Mouse (Mus musculus) stomach, postnatal 0 days (tissue): ENCODE data around the gene Nap1l4. TPM values are rescaled to one million over a fixed set of nuclear protein-coding genes. Genes with fewer than 3 reads are reported as not detected.

Experiments
- ATAC-seq: fragments of 200-750 bp; cut with Nextera tagmentation; 2 replicates; pipeline ENCODE4 v1.8.0; 2017; ENCODE audit not compliant: low FRiP score, low TSS enrichment
- DNase-seq: peaks from one replicate; pipeline ENCODE4 v3.0.0-alpha.2; 2016; ENCODE audit warnings: low spot score
- H3K27ac ChIP-seq: fragments of 300-500 bp; sonication (generic); replicated peaks from 2 replicates; pipeline ENCODE4 v1.5.1; 2014; ENCODE audit warnings: mild to moderate bottlenecking, control low read depth
- H3K27me3 ChIP-seq: fragments of 300-500 bp; sonication (generic); 2 replicates; pipeline ENCODE4 v1.6.1; 2014; ENCODE audit warnings: low read length; ENCODE audit not compliant: control insufficient read depth, insufficient read depth
- H3K36me3 ChIP-seq: fragments of 300-500 bp; sonication (generic); 2 replicates; pipeline ENCODE4 v1.6.1; 2014; ENCODE audit warnings: low read length, mixed read lengths; ENCODE audit not compliant: control insufficient read depth, insufficient read depth
- H3K4me1 ChIP-seq: fragments of 300-500 bp; sonication (generic); replicated peaks from 2 replicates; pipeline ENCODE4 v1.6.1; 2014; ENCODE audit warnings: antibody characterized with exemption; ENCODE audit not compliant: control insufficient read depth, insufficient read depth
- H3K4me2 ChIP-seq: fragments of 300-500 bp; sonication (generic); replicated peaks from 2 replicates; pipeline ENCODE4 v1.6.1; 2014; ENCODE audit warnings: low read depth, mild to moderate bottlenecking, control low read depth, moderate library complexity
- H3K4me3 ChIP-seq: fragments of 300-500 bp; sonication (generic); 2 replicates; pipeline ENCODE4 v1.5.1; 2014; ENCODE audit warnings: low read depth, low read length, control low read depth
- H3K9ac ChIP-seq: fragments of 300-500 bp; sonication (generic); 2 replicates; pipeline ENCODE4 v1.6.1; 2014; ENCODE audit warnings: mild to moderate bottlenecking, low read length, control low read depth, mixed read lengths
- H3K9me3 ChIP-seq: fragments of 300-500 bp; sonication (generic); 2 replicates; pipeline ENCODE4 v1.6.1; 2016; ENCODE audit warnings: low read length; ENCODE audit not compliant: control insufficient read depth
- CTCF ChIP-seq: IDR thresholded peaks from 2 replicates; pipeline ENCODE4 v1.5.1; 2016; ENCODE audit warnings: antibody characterized with exemption, low read depth, mild to moderate bottlenecking, moderate library complexity
- EP300 ChIP-seq: optimal IDR thresholded peaks from 2 replicates; pipeline ENCODE3; 2016; ENCODE audit warnings: antibody characterized with exemption
- WGBS: fragments of 180-500 bp; shearing (Covaris S2); extraction: QIAGEN DNeasy Blood & Tissue Kit; methylation state at CpG from one replicate; pipeline ENCODE4 v1.1.7; 2014; 5-methylcytosine and 5-hydroxymethylcytosine counted together
- polyA plus RNA-seq: library from polyadenylated mRNA; unstranded; fragments of >200 nt; fragmentation: Nextera tagmentation; extraction: Ambion mirVana; gene quantifications from 2 replicates; pipeline ENCODE4 v1.2.1, GENCODE M21; 2015

Gene Nap1l4
- polyA plus RNA-seq, 1 experiment from 2014 or later, result 98.5 TPM

DNA sequence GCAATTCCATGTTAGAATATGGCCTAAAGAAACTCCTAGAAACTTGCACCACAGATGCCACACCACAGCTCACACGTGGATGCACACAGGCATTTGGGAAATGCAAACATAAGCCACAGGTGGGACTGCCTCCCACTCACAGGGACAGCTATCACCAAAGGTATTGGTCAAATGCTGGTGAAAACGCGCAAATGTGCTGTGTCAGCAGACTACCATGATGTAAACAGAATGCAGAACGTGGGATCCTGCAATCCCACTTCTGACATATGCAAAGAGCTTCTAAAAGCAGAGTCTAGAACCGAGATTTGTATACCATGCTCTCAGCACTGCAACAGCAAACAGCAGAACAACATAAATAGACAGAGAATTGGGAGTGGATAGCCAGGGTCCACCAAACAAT lies 34.1 kb upstream of the Nap1l4 start:
- Histone ChIP-seq H3K4me1 (no peaks in the 10 kb centered on the region), H3K36me3 (peaks cover 38% of the 10 kb centered on the region), H3K27me3 (no peaks in the 10 kb centered on the region), H3K9me3 (no peaks in the 10 kb centered on the region), H3K9ac (no peak overlapping the region), H3K4me2 (no peak overlapping the region), H3K4me3 (no peak overlapping the region), H3K27ac (no peak overlapping the region)
- ATAC-seq, result no peak
- no peak for TF ChIP-seq EP300
- TF ChIP-seq CTCF, result no peak
- no peak for DNase-seq
- 90% methylated on average over 5 of the region's 5 CpGs for WGBS

DNA sequence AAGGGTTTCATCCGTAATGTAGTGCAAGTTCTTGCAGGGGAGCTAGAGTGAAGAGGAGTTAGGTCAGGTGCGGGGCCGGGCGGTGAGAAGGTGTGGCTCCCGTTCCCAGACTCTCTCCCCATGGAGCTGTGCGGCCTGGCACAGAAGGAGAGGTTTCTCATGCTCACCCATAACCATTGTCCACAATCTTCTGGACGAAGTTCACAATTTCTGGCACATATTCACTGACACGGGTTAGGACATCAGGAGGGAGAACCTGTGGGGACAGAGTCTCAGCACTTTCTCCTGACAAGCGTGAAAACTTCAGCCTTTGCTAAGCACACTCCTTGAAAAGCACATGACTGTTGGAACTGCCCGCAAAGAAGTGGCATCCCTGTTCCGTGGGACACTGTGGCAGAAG lies 26.8 kb upstream of the Nap1l4 start:
- H3K9me3 ChIP-seq, result no peaks in the 10 kb centered on the region
- peaks cover 42% of the 10 kb centered on the region for H3K36me3 ChIP-seq
- H3K4me2 ChIP-seq, result no peak overlapping the region
- ATAC-seq (no peak), DNase-seq (no peak)
- H3K4me3 ChIP-seq, result no peak overlapping the region
- TF ChIP-seq EP300, result no peak
- TF ChIP-seq CTCF, result no peak
- no peaks in the 10 kb centered on the region for H3K27me3 ChIP-seq
- H3K4me1 ChIP-seq, result no peaks in the 10 kb centered on the region
- H3K9ac ChIP-seq, result no peak overlapping the region
- 95% methylated on average over 11 of the region's 11 CpGs for WGBS
- H3K27ac ChIP-seq, result no peak overlapping the region

DNA sequence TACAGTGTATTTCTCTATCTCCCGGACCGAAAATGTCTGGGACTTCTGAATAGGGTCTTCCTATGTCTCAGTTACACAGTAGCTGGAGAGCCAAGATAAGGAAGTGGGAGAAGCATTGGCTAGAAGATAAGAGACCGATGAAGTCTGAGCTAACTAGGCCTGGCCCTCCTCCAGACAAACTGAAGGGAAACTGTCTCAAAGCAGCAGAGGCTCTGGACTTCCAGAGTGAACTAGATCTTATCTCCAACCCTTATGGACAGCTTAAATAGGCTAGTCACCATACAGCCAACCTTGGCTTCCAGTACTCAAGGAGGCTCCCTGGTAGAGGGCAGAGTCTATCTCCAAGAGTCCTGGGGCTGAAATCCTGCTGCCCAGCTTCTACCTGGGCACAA lies 16.7 kb upstream of the Nap1l4 start:
- no peak overlapping the region for H3K9ac ChIP-seq
- no peak for TF ChIP-seq EP300
- no peak for TF ChIP-seq CTCF
- no peak for ATAC-seq
- no peaks in the 10 kb centered on the region for H3K9me3 ChIP-seq
- H3K4me1 ChIP-seq, result no peaks in the 10 kb centered on the region
- WGBS, result 93% methylated on average over 3 of the region's 3 CpGs
- H3K4me2 ChIP-seq, result no peak overlapping the region
- no peak overlapping the region for H3K27ac ChIP-seq
- H3K4me3 ChIP-seq, result no peak overlapping the region
- H3K27me3 ChIP-seq, result no peaks in the 10 kb centered on the region
- DNase-seq, result no peak
- H3K36me3 ChIP-seq, result peaks cover 48% of the 10 kb centered on the region

DNA sequence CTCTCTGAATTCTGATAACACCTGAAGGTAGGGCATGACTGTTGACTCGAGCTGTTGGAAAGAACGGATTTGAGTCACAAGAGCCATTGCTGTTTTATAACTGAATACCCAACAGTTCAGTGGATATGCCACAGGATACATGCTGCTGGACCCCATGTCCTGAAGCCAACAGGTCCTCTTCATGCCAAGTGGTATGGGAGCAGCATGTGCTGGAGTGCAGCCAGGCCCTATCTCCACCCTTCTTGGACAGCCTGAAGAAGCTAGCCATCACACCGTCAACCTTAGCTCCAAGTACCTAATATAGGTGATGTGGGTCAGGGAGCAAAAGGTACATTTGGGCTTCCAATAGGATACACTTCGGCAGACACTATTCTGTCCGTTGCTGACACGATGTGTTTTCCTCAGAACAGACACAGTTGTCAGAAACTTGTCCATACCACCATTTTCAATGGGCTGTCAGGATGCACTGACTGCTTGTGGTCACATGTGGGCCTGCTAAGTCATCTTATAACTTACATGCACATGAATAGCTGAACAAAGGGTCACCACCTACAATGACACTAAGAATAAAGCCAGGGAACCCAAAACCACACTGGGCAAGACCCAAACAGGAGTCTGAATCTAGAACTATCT lies 16.2 kb upstream of the Nap1l4 start:
- Histone ChIP-seq H3K36me3 (peaks cover 50% of the 10 kb centered on the region), H3K9me3 (no peaks in the 10 kb centered on the region), H3K4me1 (no peaks in the 10 kb centered on the region), H3K27ac (no peak overlapping the region), H3K4me3 (no peak overlapping the region), H3K4me2 (no peak overlapping the region), H3K27me3 (no peaks in the 10 kb centered on the region), H3K9ac (no peak overlapping the region)
- WGBS, result 91% methylated on average over 6 of the region's 6 CpGs
- DNase-seq (no peak), ATAC-seq (no peak)
- TF ChIP-seq CTCF, result no peak
- TF ChIP-seq EP300, result no peak

DNA sequence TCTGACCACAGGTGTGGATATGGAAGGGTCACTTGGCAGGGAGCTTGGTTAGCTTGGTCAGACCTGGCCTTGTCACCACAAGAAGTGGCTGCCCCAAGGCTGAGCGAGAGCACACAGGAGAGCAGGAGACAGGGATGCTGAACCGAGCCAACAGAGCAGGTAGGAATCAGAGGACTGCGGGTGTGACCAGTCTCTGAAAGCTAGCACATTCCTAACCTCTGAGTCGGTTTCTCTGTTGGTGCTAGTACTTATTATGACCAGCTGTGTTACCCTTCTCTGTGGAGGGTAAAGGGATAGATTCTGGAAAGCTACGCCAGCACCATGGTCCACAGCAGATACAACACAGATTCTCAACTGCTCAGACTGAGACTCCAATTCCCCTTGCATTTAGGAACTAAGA lies 14.9 kb upstream of the Nap1l4 start:
- TF ChIP-seq EP300, result no peak
- no peak for TF ChIP-seq CTCF
- ATAC-seq (no peak), DNase-seq (no peak)
- Histone ChIP-seq H3K9ac (no peak overlapping the region), H3K4me1 (no peaks in the 10 kb centered on the region), H3K4me3 (no peak overlapping the region), H3K27ac (no peak overlapping the region), H3K36me3 (peaks cover 53% of the 10 kb centered on the region), H3K9me3 (no peaks in the 10 kb centered on the region), H3K4me2 (no peak overlapping the region), H3K27me3 (no peaks in the 10 kb centered on the region)
- 69% methylated on average over 5 of the region's 5 CpGs for WGBS

DNA sequence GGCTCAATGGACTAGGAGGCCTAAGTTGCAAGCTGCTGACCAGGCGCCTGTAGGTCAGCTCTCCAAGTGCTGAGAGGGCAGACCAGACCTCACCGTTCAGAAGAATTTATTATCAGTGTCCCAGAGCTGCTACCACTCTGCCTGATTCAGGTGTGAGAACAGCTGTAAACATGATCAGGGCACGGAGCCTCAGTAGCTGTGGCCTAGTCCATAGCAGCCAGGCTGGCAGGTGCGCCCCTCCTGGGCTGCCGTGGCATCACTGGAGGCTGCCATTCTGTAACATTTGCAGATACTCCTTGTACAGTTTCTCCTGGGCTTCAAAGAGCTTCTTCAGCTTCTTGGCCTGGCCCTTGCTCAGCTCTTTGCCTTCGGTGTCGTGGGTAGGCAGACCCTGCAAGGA lies 8.7 kb upstream of the Nap1l4 start:
- Histone ChIP-seq H3K4me1 (no peaks in the 10 kb centered on the region), H3K9ac (no peak overlapping the region), H3K9me3 (no peaks in the 10 kb centered on the region), H3K27me3 (no peaks in the 10 kb centered on the region), H3K27ac (no peak overlapping the region), H3K4me3 (no peak overlapping the region), H3K4me2 (no peak overlapping the region), H3K36me3 (peaks cover 33% of the 10 kb centered on the region)
- ATAC-seq (no peak), DNase-seq (no peak)
- WGBS, result 89% methylated on average over 7 of the region's 7 CpGs
- TF ChIP-seq EP300 (no peak), CTCF (no peak)
